Mouse (Mus musculus) ZHBTc4 (cell line): ENCODE results near the gene Vwf.

Source experiments
- DNase-seq: peaks from one replicate; pipeline ENCODE4 v3.0.0-alpha.2; 2011; ENCODE audit warnings: low read depth, low spot score

The Vwf gene

GRCm38 (mm10) chr6:125541296-125541695 is 5.3 kb upstream of the Vwf start:
- no peak for DNase-seq

DNA sequence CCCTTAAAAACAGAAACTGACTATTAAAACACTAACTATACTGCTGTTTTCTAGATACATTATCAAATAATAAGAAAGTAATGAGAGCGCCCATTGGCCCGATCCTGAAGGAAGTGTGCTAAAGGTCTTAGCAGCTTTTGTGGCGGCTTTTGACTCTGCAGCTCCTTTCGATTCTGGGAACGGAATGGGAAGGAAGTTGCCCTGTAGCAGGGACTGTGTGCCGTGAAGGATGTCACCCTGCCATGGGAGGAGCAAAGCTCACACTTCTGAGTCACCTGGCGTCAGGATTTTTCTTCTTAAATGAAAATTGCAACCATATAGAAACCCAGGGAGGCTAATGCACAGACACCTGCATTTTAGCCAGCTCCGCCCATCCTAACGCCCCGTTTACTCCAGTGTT is 1.8 kb downstream of the Vwf start:
- no peak for DNase-seq

GRCm38 (mm10) chr6:125550172-125550571 is 3.6 kb downstream of the Vwf start:
- DNase-seq = no peak

DNA sequence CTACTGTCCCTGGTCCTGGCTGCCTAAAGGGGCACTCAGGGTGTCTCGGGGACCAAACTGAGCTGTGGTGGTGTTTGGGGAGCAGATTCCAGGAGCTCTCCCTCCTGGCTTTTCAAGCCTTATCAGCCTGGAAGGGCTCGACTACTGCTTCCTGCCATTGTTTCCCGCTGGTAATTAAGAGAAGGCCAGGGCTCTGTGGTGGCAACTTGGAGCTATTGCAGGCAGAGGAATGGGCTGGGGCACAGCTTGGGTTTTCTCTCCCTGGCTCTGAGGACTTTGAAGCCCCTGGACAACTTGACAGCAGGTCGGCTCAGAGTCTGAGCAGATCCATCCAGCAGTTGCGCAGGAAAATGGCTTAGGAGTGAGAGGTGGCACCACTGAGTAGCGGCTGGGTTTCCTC is 6.2 kb downstream of the Vwf start:
- no peak for DNase-seq

- no peak for DNase-seq
Measured at GRCm38 (mm10) chr6:125553551-125553950, 7.0 kb downstream of the Vwf start.

GRCm38 (mm10) chr6:125558831-125559230 is 12.3 kb downstream of the Vwf start:
- DNase-seq = no peak

DNA sequence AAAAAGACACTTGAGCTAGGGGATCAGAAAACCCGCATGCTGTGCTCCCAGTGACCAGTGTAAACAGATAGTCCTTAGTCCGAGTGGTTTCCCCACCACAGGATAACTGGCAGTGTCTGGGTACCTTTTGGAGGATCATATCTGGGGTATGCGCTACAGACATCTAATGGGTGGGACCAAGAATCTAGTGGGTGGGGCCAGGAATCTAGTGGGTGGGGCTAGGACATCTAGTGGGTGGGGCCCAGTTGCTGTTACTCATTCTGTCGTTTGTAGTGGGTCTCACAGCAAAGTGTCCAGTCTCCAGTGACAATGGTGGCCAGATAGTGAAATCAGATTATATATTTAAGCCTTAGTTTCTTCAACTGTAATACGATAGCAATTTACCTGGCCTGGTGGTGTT is 14.5 kb downstream of the Vwf start:
- DNase-seq = peak; percentile 50

- DNase-seq = no peak
Measured at GRCm38 (mm10) chr6:125561521-125561920, 14.9 kb downstream of the Vwf start.

GRCm38 (mm10) chr6:125564812-125565281 is 18.3 kb downstream of the Vwf start:
- peak; percentile 53 for DNase-seq

GRCm38 (mm10) chr6:125565326-125565725 is 18.8 kb downstream of the Vwf start:
- no peak for DNase-seq

DNA sequence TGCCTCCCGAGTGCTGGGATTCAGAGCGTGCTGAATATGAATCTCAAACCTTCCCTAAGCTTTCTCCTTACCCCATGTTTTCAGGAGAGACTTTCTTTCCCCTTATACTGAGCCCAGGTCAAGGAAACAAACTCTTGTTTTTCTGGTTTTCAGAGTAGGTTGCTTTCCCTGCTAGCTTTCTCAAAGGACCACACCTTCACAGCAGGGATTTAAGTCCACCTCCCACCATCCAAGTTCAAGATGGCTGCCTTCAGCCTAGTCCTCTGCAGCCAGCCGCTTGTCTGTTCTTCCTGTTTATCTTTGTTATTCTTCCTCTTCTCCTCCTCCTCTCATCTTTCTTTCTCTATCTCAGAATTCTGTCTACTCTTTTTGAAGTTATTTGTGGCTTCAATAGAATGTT is 20.1 kb downstream of the Vwf start:
- DNase-seq = peak; percentile 56

GRCm38 (mm10) chr6:125568381-125568780 is 21.8 kb downstream of the Vwf start:
- no peak for DNase-seq

DNA sequence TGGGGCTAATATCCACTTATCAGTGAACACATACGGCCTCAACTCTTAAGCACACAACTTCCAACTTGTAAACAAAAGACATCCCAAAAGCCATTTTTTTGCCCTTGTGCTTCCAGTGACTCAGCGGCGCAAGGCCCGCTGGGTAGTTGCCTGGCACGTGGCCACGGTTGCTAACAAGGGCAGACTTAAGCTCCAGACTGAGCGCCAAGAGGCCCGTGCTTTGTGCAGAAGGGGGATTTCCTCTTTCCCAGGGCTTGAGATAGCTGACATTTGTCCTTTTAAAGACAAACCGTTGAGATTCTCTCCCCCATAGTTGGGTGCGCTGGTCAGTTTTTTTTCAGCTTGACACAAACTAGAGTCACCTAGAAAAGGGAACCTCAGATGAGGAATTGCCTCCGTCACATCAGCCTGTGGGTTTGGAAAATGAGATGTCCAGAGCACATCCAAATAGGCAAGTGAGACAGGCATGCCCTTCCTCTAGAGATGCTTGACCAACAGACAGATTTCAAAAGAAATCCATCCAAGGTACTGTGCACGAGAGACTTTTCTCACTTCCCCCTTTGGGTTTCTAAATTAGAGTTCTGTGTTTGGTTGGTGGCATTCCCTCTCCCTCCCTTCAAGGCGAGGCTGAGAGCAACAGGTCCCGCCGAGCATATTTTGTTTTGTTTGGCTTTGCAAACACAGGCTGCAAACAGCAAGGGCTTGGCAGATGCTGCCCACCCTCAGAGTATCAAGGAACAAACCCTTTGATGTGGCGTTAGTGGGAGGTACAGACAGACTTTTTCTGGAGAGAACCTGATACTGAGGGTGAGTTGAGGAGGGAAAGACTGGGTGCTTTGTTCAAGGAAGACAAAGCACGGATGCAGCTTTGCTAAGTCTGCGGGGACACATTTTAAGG is 26.0 kb downstream of the Vwf start:
- DNase-seq = peak; percentile 78

- peak; percentile 92 for DNase-seq
Measured at GRCm38 (mm10) chr6:125573189-125573928, 26.8 kb downstream of the Vwf start.

DNA sequence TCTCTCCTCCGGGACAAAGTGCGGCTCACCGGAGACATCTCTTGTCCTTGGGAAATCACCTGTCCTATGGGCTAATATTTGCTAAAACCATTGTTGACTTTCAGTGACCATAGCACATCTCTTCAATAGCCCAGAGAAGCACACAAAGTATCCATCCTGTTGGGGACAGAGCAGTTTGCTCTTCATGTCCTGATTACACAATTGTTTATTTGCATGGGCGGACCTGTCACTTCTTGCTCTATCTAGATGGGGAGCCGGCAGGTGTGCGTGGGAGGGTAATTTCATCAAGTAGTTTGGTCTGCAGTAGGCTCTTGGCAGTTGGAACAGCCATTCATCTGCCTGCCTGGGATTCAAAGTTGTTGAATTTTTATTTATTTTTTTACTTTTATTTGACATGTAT is 28.5 kb downstream of the Vwf start:
- no peak for DNase-seq

DNA sequence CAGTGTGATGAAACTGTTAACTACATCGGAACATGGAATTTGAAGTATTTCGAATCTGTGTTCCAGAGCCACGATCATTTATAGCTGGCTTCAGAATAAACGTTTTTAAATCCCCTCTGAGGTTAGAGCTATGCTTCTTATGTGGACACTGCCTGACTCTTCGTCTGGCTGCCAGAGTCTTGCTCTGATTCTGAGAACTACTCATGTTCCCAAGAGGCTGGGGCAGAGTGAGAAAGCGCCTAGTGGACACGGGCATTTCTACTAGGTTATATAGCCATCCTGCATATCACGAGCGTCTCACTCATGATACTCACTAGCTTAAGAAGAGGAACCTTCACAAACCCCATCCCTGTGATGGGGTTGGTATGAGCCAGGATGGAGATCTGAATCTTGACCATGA is 30.7 kb downstream of the Vwf start:
- DNase-seq = no peak

GRCm38 (mm10) chr6:125577882-125578646 is 31.5 kb downstream of the Vwf start:
- DNase-seq = peak; percentile 90

DNA sequence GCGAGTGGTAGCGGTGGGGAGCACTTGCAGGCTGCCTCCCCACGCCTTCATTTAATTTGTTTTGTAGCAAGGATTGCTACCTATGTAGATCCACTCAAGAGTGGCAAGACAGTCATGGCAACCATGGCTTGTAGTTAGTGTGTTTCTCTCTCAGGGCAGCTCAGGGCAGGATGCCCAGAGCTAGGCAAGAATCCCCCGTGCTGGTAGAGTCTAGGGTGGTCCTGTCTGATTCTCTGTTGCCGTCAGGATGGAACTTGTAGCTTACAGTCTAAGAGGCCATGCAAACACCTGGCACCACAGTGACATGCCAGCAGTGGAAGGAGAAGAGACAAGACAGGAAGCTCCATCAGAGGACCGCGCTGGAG is 32.1 kb downstream of the Vwf start:
- DNase-seq = no peak

DNA sequence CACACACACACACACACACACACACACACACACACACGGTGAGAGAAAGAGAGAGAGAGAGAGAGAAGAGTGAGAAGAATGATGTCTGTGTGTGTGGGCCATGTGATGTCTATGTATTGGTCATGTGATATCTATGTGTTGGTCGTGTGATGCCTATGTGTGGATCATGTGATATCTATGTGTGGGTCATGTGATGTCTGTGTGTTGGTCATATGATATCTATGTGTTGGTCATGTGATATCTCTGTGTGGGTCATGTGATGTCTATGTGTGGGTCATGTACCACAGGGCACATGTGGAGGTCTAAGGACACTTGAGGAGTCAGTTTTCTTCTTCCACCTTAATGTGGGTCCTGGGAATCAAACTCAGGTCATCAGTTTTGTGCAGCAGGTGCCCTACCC is 33.3 kb downstream of the Vwf start:
- DNase-seq = no peak

DNA sequence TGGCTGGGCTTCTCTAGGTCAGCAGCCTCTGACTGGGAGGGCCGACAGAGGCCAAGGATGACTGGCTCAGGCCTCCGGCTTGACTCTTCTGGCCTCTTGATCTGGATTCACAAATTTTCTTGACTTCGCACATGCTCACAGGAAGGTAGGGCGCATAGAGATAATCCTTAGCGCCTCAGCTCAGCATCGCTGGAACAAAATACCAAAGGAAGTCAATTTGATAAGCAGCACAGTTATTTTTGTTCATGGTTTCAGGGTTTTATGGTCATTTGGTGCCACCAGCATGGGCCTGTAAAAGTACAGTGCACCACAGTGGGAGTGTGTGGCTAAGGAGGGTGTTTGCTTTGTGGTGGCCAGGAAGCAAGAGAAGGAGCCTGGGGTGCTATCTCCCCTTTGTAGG is 37.1 kb downstream of the Vwf start:
- no peak for DNase-seq

- peak; percentile 69 for DNase-seq
Measured at GRCm38 (mm10) chr6:125584266-125584665, 37.7 kb downstream of the Vwf start.

DNA sequence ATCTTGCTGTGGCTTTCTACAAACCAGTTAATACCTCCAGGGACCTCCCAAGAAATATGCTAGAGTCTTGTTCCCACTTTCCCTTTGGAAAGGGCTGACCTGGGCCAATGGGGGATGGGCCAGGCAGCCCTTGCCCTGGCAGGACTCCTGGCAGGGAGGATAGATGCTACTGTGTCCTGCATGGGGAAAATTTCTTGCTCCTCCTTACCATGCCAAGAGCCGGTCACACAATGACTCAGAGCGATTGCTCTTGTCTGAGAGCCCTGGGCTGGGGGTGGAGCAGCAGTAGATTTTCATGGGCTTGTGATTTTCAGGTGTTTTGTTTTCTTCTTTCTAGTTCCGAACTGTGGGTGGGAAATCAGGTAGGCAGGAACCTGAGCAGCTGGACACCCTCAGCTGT is 39.0 kb downstream of the Vwf start:
- no peak for DNase-seq
